Mouse (Mus musculus): ENCODE data around the gene Cbln4.

- TF ChIP-seq CTCF (IDR thresholded peaks at IDR 0.05; ENCODE audit: borderline replicate concordance, extremely low read depth, insufficient read depth, insufficient read length) = no peak
- TF ChIP-seq POLR2A (IDR thresholded peaks at IDR 0.05; ENCODE audit: borderline replicate concordance, extremely low read depth, insufficient read depth, insufficient read length, poor library complexity, severe bottlenecking) = no peak
Observed at GRCm38 (mm10) chr2:172034281-172034680, 9.0 kb downstream of the Cbln4 start.
